Mouse (Mus musculus): ENCODE data around the gene Arvcf. TPM values are rescaled to one million over a fixed set of nuclear protein-coding genes. Genes with fewer than 3 reads are reported as not detected.

Arvcf gene
- total and polyA plus RNA-seq, 2 experiments from 2014 or later: 22.5 to 62.1 TPM

DNA sequence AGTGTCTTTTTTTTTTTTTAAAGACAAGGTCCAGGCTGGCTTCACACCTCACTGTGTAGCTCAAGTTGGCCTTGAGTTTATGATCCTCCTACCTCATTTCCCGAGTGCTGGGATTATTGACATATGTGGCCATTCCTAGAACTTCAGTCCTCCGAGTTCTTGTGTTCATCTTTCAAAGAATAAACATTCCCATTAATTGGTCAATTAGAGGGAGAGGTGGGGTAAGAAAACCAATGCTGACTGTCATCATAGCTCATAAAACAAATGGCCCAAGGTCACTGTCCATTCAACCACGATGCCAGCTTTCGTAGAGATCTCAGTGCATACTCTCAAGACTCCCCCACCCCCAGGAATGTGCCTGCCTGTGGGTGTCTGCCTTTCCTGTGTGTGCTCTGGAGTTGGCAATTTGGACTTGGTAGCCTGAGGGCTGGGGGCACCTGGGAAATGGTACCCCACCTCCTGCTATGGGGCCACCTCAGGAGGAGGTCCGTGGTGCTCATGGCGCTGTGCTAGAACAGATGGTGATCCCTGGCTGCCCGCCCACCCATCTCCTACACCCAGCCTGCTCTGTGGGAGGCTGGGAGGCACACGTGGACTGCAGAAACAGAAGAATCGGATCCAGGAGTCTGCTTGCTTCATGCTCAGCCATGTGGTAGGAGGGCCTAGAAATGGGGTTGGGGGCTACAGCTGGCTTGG, 103.7 kb downstream of the Arvcf start:
- ATAC-seq (ENCODE audit: insufficient read depth, low read depth): 0 out of 2 replicates have a peak, but pooled peaks have one; percentile 13
- 60% methylated on average over 9 of the region's 9 CpGs for WGBS
- no peak overlapping the region for H3K27ac ChIP-seq (ENCODE audit: low read depth)
- no peak overlapping the region for H3K9ac ChIP-seq (replicated peaks; ENCODE audit: low read depth, low read length)
- peaks cover 21% of the 10 kb centered on the region for H3K36me3 ChIP-seq (replicated peaks; ENCODE audit: control insufficient read depth, insufficient read depth, low read length)
- H3K4me1 ChIP-seq (ENCODE audit: control insufficient read depth, insufficient read depth): no peaks in the 10 kb centered on the region
- no peaks in the 10 kb centered on the region for H3K9me3 ChIP-seq (replicated peaks; ENCODE audit: control insufficient read depth, low read length)
- no peak for DNase-seq (ENCODE audit: low spot score)
- no peak overlapping the region for H3K4me2 ChIP-seq (ENCODE audit: low read depth, low read length)
- TF ChIP-seq EP300 (IDR thresholded peaks at IDR 0.05; ENCODE audit: low read depth): no peak
- TF ChIP-seq CTCF (IDR thresholded peaks at IDR 0.05; ENCODE audit: low read depth): no peak
- H3K27me3 ChIP-seq (ENCODE audit: control insufficient read depth, insufficient read depth, low read length): no peaks in the 10 kb centered on the region
- no peak overlapping the region for H3K4me3 ChIP-seq (ENCODE audit: low read depth, low read length)

DNA sequence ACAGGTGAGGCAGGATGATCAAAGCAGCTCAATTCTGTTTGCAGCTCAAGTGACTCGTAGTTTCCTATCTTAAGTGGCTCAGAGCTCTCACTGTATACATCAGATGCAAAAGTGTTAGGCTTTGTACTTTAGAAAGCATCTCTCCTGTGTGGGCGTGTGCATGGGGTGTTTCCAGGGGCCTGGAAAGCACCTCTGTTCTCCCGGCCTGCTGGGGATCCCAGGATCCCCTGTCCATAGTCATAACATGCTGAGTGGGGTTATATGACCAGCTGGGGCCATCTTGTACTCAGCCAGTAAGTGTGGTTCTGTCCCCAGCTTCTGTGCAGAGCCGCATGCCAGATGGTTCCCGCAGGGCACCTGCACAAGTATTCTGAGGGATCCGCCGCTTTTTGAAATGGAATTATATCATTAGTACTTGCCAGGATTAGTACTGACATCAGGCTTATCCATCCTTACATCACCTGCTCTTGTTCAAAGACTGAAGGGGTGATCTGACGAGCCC, 104.4 kb downstream of the Arvcf start:
- ATAC-seq (ENCODE audit: insufficient read depth, low read depth): no peak
- Histone ChIP-seq H3K27ac (ENCODE audit: low read depth) (no peak overlapping the region), H3K27me3 (ENCODE audit: control insufficient read depth, insufficient read depth, low read length) (no peaks in the 10 kb centered on the region), H3K4me3 (ENCODE audit: low read depth, low read length) (no peak overlapping the region), H3K9ac (replicated peaks; ENCODE audit: low read depth, low read length) (no peak overlapping the region), H3K9me3 (replicated peaks; ENCODE audit: control insufficient read depth, low read length) (no peaks in the 10 kb centered on the region), H3K4me1 (ENCODE audit: control insufficient read depth, insufficient read depth) (no peaks in the 10 kb centered on the region), H3K4me2 (ENCODE audit: low read depth, low read length) (no peak overlapping the region), H3K36me3 (replicated peaks; ENCODE audit: control insufficient read depth, insufficient read depth, low read length) (peaks cover 23% of the 10 kb centered on the region)
- no peak for TF ChIP-seq CTCF (IDR thresholded peaks at IDR 0.05; ENCODE audit: low read depth)
- no peak for TF ChIP-seq EP300 (IDR thresholded peaks at IDR 0.05; ENCODE audit: low read depth)
- 86% methylated on average over 8 of the region's 8 CpGs for WGBS
- DNase-seq (ENCODE audit: low spot score): no peak

DNA sequence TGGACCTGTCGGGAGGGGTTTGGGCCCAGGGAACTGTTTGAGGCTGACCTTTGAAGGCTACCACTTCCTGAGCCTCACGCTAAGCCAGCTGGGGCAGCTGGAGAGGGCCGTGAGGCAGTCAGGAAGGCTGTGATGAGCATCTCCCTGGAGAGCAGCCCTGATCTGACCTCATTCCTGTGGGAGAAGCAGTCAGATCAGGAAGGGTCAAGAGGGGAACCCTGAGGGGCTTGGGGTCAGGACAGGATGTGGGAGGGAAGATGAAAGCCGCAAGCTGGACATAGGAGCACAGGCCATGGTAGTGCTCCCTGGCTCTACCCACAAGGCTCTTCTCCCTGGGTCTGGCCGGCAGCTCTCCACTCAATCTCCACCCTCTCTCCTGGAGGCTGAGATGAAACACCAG, 105.9 kb downstream of the Arvcf start:
- Histone ChIP-seq H3K9me3 (replicated peaks; ENCODE audit: control insufficient read depth, low read length) (no peaks in the 10 kb centered on the region), H3K27ac (ENCODE audit: low read depth) (no peak overlapping the region), H3K4me2 (ENCODE audit: low read depth, low read length) (no peak overlapping the region), H3K36me3 (replicated peaks; ENCODE audit: control insufficient read depth, insufficient read depth, low read length) (peaks cover 30% of the 10 kb centered on the region), H3K4me1 (ENCODE audit: control insufficient read depth, insufficient read depth) (0 out of 2 replicates have a peak, but pooled peaks cover under 1% of the 10 kb centered on the region), H3K4me3 (ENCODE audit: low read depth, low read length) (no peak overlapping the region), H3K27me3 (ENCODE audit: control insufficient read depth, insufficient read depth, low read length) (no peaks in the 10 kb centered on the region), H3K9ac (replicated peaks; ENCODE audit: low read depth, low read length) (no peak overlapping the region)
- 54% methylated on average over 5 of the region's 5 CpGs for WGBS
- no peak for ATAC-seq (ENCODE audit: insufficient read depth, low read depth)
- no peak for DNase-seq (ENCODE audit: low spot score)
- TF ChIP-seq CTCF (IDR thresholded peaks at IDR 0.05; ENCODE audit: low read depth) (no peak), EP300 (IDR thresholded peaks at IDR 0.05; ENCODE audit: low read depth) (no peak)

DNA sequence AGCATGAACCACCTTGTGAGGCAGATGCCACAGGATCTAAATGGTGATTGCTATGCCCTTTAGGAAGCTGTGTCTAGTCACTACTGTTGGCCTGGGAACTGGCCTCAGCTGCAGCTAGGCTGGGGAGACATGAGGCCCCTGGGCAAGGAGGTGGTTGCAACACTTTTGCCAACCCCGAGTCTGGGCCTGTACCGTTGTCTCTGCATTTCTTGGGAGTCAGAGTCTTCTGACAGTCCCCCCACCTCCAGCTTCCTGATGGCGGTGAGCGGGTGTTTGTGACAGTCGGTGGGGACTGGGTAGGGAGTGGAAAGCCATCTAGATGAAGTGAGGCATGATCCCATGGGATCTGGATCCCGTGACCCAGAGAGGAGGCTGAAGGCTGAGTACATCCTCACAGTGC, 107.4 kb downstream of the Arvcf start:
- Histone ChIP-seq H3K9me3 (replicated peaks; ENCODE audit: control insufficient read depth, low read length) (no peaks in the 10 kb centered on the region), H3K36me3 (replicated peaks; ENCODE audit: control insufficient read depth, insufficient read depth, low read length) (peaks cover 23% of the 10 kb centered on the region), H3K9ac (replicated peaks; ENCODE audit: low read depth, low read length) (no peak overlapping the region), H3K4me2 (ENCODE audit: low read depth, low read length) (no peak overlapping the region), H3K4me1 (ENCODE audit: control insufficient read depth, insufficient read depth) (peaks cover 9% of the 10 kb centered on the region; the same call in 1 of the 2 replicates), H3K27ac (ENCODE audit: low read depth) (no peak overlapping the region), H3K4me3 (ENCODE audit: low read depth, low read length) (no peak overlapping the region), H3K27me3 (ENCODE audit: control insufficient read depth, insufficient read depth, low read length) (no peaks in the 10 kb centered on the region)
- DNase-seq (ENCODE audit: low spot score) (no peak), ATAC-seq (ENCODE audit: insufficient read depth, low read depth) (no peak)
- TF ChIP-seq EP300 (IDR thresholded peaks at IDR 0.05; ENCODE audit: low read depth) (no peak), CTCF (IDR thresholded peaks at IDR 0.05; ENCODE audit: low read depth) (no peak)
- 81% methylated on average over 6 of the region's 6 CpGs for WGBS

MicroRNAs encoded within 50 kb of the gene (microRNA counts, 519-probe panel; counts per million panel counts)
- microRNA mmu-miR-185: 4,059 counts per million, percentile 49 among the panel's probes with 10 or more counts

Small RNAs within 50 kb of the gene (microRNA-seq; reads per million reads assigned to microRNA genes)
- gene Gm26219 (not detected), gene Mir185 (660 reads per million, percentile 76 among the genes with 10 or more reads in this experiment)

Other genes with a start within 250 kb of the Arvcf start
- gene Rtn4r, start 220.5 kb upstream of the Arvcf start, total RNA-seq (2014; rRNA removed; ENCODE audit: low replicate concordance): 1.9 and 6.3 TPM in 2 replicates
- gene Rtn4r, start 220.5 kb upstream of the Arvcf start, polyA plus RNA-seq (2015; fragmentation: Nextera tagmentation; extraction: Ambion mirVana): 0.34 and 1.5 TPM in 2 replicates
- not detected in 2 replicates for gene Ccdc188, start 130.3 kb upstream of the Arvcf start, total RNA-seq (2014; rRNA removed; ENCODE audit: low replicate concordance)
- not detected in 2 replicates for gene Ccdc188, start 130.3 kb upstream of the Arvcf start, polyA plus RNA-seq (2015; fragmentation: Nextera tagmentation; extraction: Ambion mirVana)
- 27.7 and 47.0 TPM in 2 replicates for gene Zdhhc8, start 113.0 kb upstream of the Arvcf start, total RNA-seq (2014; rRNA removed; ENCODE audit: low replicate concordance)
- gene Zdhhc8, start 113.0 kb upstream of the Arvcf start, polyA plus RNA-seq (2015; fragmentation: Nextera tagmentation; extraction: Ambion mirVana): 15.4 and 16.4 TPM in 2 replicates
- 27.2 and 30.6 TPM in 2 replicates for gene Trmt2a, start 99.5 kb upstream of the Arvcf start, total RNA-seq (2014; rRNA removed; ENCODE audit: low replicate concordance)
- 31.6 and 33.9 TPM in 2 replicates for gene Trmt2a, start 99.5 kb upstream of the Arvcf start, polyA plus RNA-seq (2015; fragmentation: Nextera tagmentation; extraction: Ambion mirVana)
- 51.3 and 65.1 TPM in 2 replicates for gene Ranbp1, start 99.5 kb upstream of the Arvcf start, total RNA-seq (2014; rRNA removed; ENCODE audit: low replicate concordance)
- 210 and 213 TPM in 2 replicates for gene Ranbp1, start 99.5 kb upstream of the Arvcf start, polyA plus RNA-seq (2015; fragmentation: Nextera tagmentation; extraction: Ambion mirVana)
- gene Gm49776, start 89.9 kb upstream of the Arvcf start, total RNA-seq (2014; rRNA removed; ENCODE audit: low replicate concordance): not detected in 2 replicates
- 0.82 TPM in 1 of 2 replicates, not detected in the other for gene Gm49776, start 89.9 kb upstream of the Arvcf start, polyA plus RNA-seq (2015; fragmentation: Nextera tagmentation; extraction: Ambion mirVana)
- 23.4 and 23.5 TPM in 2 replicates for gene Dgcr8, start 58.9 kb upstream of the Arvcf start, total RNA-seq (2014; rRNA removed; ENCODE audit: low replicate concordance)
- gene Dgcr8, start 58.9 kb upstream of the Arvcf start, polyA plus RNA-seq (2015; fragmentation: Nextera tagmentation; extraction: Ambion mirVana): 8.9 and 9.6 TPM in 2 replicates
- gene Tango2, start 79 bp upstream of the Arvcf start, total RNA-seq (2014; rRNA removed; ENCODE audit: low replicate concordance): 55.3 and 56.9 TPM in 2 replicates
- gene Tango2, start 79 bp upstream of the Arvcf start, polyA plus RNA-seq (2015; fragmentation: Nextera tagmentation; extraction: Ambion mirVana): 65.8 and 69.0 TPM in 2 replicates
- gene Txnrd2, start 78.2 kb downstream of the Arvcf start, total RNA-seq (2014; rRNA removed; ENCODE audit: low replicate concordance): 12.7 and 14.7 TPM in 2 replicates
- 40.0 and 41.2 TPM in 2 replicates for gene Txnrd2, start 78.2 kb downstream of the Arvcf start, polyA plus RNA-seq (2015; fragmentation: Nextera tagmentation; extraction: Ambion mirVana)
- gene Comt, start 78.7 kb downstream of the Arvcf start, total RNA-seq (2014; rRNA removed; ENCODE audit: low replicate concordance): 160 and 168 TPM in 2 replicates
- 155 and 158 TPM in 2 replicates for gene Comt, start 78.7 kb downstream of the Arvcf start, polyA plus RNA-seq (2015; fragmentation: Nextera tagmentation; extraction: Ambion mirVana)
- gene Gnb1l, start 150.5 kb downstream of the Arvcf start, total RNA-seq (2014; rRNA removed; ENCODE audit: low replicate concordance): 0.43 and 2.2 TPM in 2 replicates
- 7.5 and 8.5 TPM in 2 replicates for gene Gnb1l, start 150.5 kb downstream of the Arvcf start, polyA plus RNA-seq (2015; fragmentation: Nextera tagmentation; extraction: Ambion mirVana)
- gene Rtl10, start 150.7 kb downstream of the Arvcf start, total RNA-seq (2014; rRNA removed; ENCODE audit: low replicate concordance): 0.42 and 1.6 TPM in 2 replicates
- gene Rtl10, start 150.7 kb downstream of the Arvcf start, polyA plus RNA-seq (2015; fragmentation: Nextera tagmentation; extraction: Ambion mirVana): 0.94 and 1.2 TPM in 2 replicates
- 2.1 TPM in 1 of 2 replicates, not detected in the other for gene Tbx1, start 242.5 kb downstream of the Arvcf start, total RNA-seq (2014; rRNA removed; ENCODE audit: low replicate concordance)
- 0.11 and 0.14 TPM in 2 replicates for gene Tbx1, start 242.5 kb downstream of the Arvcf start, polyA plus RNA-seq (2015; fragmentation: Nextera tagmentation; extraction: Ambion mirVana)